Mouse (Mus musculus) hindbrain, embryonic 15.5 days (tissue): ENCODE measurements at regions not wholly inside any gene's neighbourhood (a gene's known extent, or its start where the extent isn't known, plus 50 kb on each side); places are given as distances from the start of the nearest gene placed in this dataset.
"Not testable (repeated sequence)": the region's sequence is repeated elsewhere in the genome, so short reads cannot be mapped to it uniquely, and the experiment has no call there.

Experiments
- ATAC-seq: fragments of 200-750 bp; cut with Nextera tagmentation; 2 replicates; pipeline ENCODE4 v1.8.0; 2017; ENCODE audit warnings: low read depth, moderate number of reproducible peaks, moderate TSS enrichment; ENCODE audit not compliant: low FRiP score
- H3K27ac ChIP-seq: fragments of 300-500 bp; sonication (generic); replicated peaks from 2 replicates; pipeline ENCODE4 v1.5.1; 2015; ENCODE audit warnings: mild to moderate bottlenecking, inconsistent platforms
- H3K27me3 ChIP-seq: fragments of 300-500 bp; sonication (generic); 2 replicates; pipeline ENCODE4 v1.6.1; 2015; ENCODE audit warnings: control low read depth, inconsistent platforms
- H3K36me3 ChIP-seq: fragments of 300-500 bp; sonication (generic); 2 replicates; pipeline ENCODE4 v1.6.1; 2015; ENCODE audit warnings: control low read depth, inconsistent platforms
- H3K4me1 ChIP-seq: fragments of 300-500 bp; sonication (generic); replicated peaks from 2 replicates; pipeline ENCODE4 v1.6.1; 2015; ENCODE audit warnings: control low read depth, inconsistent platforms
- H3K4me2 ChIP-seq: fragments of 300-500 bp; sonication (generic); 2 replicates; pipeline ENCODE4 v1.6.1; 2015; ENCODE audit warnings: moderate library complexity, mild to moderate bottlenecking, inconsistent platforms
- H3K4me3 ChIP-seq: fragments of 300-500 bp; sonication (generic); 2 replicates; pipeline ENCODE4 v1.5.1; 2015; ENCODE audit warnings: mild to moderate bottlenecking, inconsistent platforms
- H3K9ac ChIP-seq: fragments of 300-500 bp; sonication (generic); 2 replicates; pipeline ENCODE4 v1.6.1; 2015; ENCODE audit warnings: inconsistent platforms
- H3K9me3 ChIP-seq: fragments of 300-500 bp; sonication (generic); 2 replicates; pipeline ENCODE4 v1.6.1; 2016; ENCODE audit warnings: control low read depth, inconsistent platforms
- WGBS: fragments of 180-500 bp; shearing (Covaris S2); methylation state at CpG from one replicate; pipeline ENCODE4 v1.1.7; 2015; 5-methylcytosine and 5-hydroxymethylcytosine counted together

- not testable (repeated sequence) for H3K27me3 ChIP-seq, H3K4me3 ChIP-seq, ATAC-seq, H3K4me2 ChIP-seq, H3K27ac ChIP-seq, H3K9ac ChIP-seq, H3K4me1 ChIP-seq
- 97% methylated on average over 4 of the region's 4 CpGs for WGBS
- Histone ChIP-seq H3K9me3 (peaks cover 16% of the 10 kb centered on the region), H3K36me3 (peaks cover 23% of the 10 kb centered on the region)
These were observed 68.8 kb downstream of the BC005561 start for GRCm38 (mm10) chr5:104576991-104577390.

GRCm38 (mm10) chr5:104582368-104582767 is 74.2 kb downstream of the BC005561 start:
- peaks cover 48% of the 10 kb centered on the region for H3K9me3 ChIP-seq
- not testable (repeated sequence) for H3K4me2 ChIP-seq, H3K27me3 ChIP-seq, H3K4me3 ChIP-seq, H3K4me1 ChIP-seq, H3K9ac ChIP-seq, H3K27ac ChIP-seq, ATAC-seq
- peaks cover 60% of the 10 kb centered on the region for H3K36me3 ChIP-seq
- 96% methylated on average over 3 of the region's 3 CpGs for WGBS

DNA sequence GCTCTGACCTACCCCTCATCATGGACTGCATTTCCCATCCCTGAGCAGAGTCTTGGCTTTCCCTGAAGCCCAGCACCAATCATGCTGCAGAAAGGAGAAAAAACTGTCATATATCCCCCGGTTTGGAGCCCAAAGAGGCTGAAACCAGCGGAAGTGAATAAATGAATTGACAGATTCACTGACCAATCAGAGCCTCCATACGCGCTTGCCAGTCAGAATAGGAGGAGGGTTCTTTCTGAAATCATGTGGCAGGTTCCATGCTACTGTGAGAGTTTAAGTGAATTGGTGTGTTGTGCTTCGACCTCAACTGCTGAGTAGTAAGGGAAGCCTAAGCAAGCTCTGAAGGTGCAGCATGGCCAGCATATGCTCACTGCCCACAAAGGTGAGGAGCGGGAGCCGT is 101.0 kb downstream of the BC005561 start:
- Histone ChIP-seq H3K4me1 (no peaks in the 10 kb centered on the region), H3K36me3 (peaks cover 3% of the 10 kb centered on the region; the same call in 1 of the 2 replicates), H3K27ac (no peak overlapping the region), H3K4me2 (no peak overlapping the region), H3K9me3 (peaks cover 20% of the 10 kb centered on the region), H3K4me3 (no peak overlapping the region), H3K27me3 (no peaks in the 10 kb centered on the region), H3K9ac (no peak overlapping the region)
- WGBS, result 82% methylated on average over 7 of the region's 7 CpGs
- no peak for ATAC-seq
